Mouse (Mus musculus) lung, adult 2 months (tissue): ENCODE data around the gene Kif6.

Experiments
- CTCF ChIP-seq: fragments of 200-500 bp; IDR thresholded peaks from 2 replicates; pipeline ENCODE4 v1.5.1; 2011; ENCODE audit warnings: mild to moderate bottlenecking, low read length, control low read depth; ENCODE audit not compliant: insufficient read depth
- POLR2A ChIP-seq: fragments of 200-500 bp; IDR thresholded peaks from 2 replicates; pipeline ENCODE4 v1.6.1; 2011; ENCODE audit warnings: low read depth, mild to moderate bottlenecking, control low read depth, low read length, borderline replicate concordance; ENCODE audit errors: extremely low read depth

DNA sequence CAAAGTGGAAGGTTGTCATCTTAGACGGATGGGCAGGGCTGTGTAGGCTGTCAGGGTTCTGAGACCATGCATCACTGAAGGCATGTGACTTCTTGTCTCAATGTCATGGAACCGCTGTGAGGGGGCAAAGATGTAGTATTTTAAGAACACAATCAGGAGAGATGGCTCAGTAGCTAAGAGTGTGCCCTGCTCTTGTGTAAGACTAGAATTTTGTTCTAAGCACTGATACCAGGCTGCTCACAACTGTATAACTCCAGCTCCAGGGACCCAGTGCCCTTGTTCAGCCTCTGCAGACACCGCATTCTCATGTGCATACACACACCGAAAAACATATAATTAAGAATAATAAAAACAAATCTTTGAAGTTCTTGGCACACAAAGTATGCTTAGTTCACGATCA lies 57.5 kb downstream of the Kif6 start:
- TF ChIP-seq CTCF (no peak), POLR2A (no peak)
